Mouse (Mus musculus) c-Kit-positive CD71-negative TER-119-negative erythroid progenitor cells, embryonic 14.5 days (primary cell): ENCODE results near the gene Scn11a.

Source experiments
- DNase-seq: peaks from one replicate; pipeline ENCODE4 v3.0.0-alpha.2; 2013; ENCODE audit warnings: low read depth

Gene Scn11a

GRCm38 (mm10) chr9:119825297-119825696, at the start of gene Scn11a:
TSS of gene Scn11a (minus strand) at chr9:119825456.
- DNase-seq: no peak

- DNase-seq: no peak
Measured at GRCm38 (mm10) chr9:119854170-119854569, 28.9 kb upstream of the Scn11a start.

GRCm38 (mm10) chr9:119853071-119853846, 28.0 kb upstream of the Scn11a start:
- no peak for DNase-seq

- DNase-seq: no peak
Measured at GRCm38 (mm10) chr9:119852347-119853030, 27.2 kb upstream of the Scn11a start.

GRCm38 (mm10) chr9:119849214-119849613, 24.0 kb upstream of the Scn11a start:
- no peak for DNase-seq

GRCm38 (mm10) chr9:119848671-119849070, 23.4 kb upstream of the Scn11a start:
- DNase-seq: no peak

- DNase-seq: no peak
Measured at GRCm38 (mm10) chr9:119847187-119847586, 21.9 kb upstream of the Scn11a start.

- no peak for DNase-seq
Measured at GRCm38 (mm10) chr9:119844724-119845123, 19.5 kb upstream of the Scn11a start.

GRCm38 (mm10) chr9:119843549-119843948, 18.3 kb upstream of the Scn11a start:
- peak; percentile 12 for DNase-seq

GRCm38 (mm10) chr9:119842541-119843169, 17.4 kb upstream of the Scn11a start:
- no peak for DNase-seq

GRCm38 (mm10) chr9:119842091-119842490, 16.8 kb upstream of the Scn11a start:
- DNase-seq: no peak

- DNase-seq: no peak
Measured at GRCm38 (mm10) chr9:119841159-119841558, 15.9 kb upstream of the Scn11a start.

GRCm38 (mm10) chr9:119835581-119836125, 10.4 kb upstream of the Scn11a start:
- DNase-seq: no peak

- DNase-seq: no peak
Measured at GRCm38 (mm10) chr9:119831001-119831400, 5.7 kb upstream of the Scn11a start.

GRCm38 (mm10) chr9:119823722-119824121, 1.5 kb downstream of the Scn11a start:
- no peak for DNase-seq

- DNase-seq: no peak
Measured at GRCm38 (mm10) chr9:119813631-119814030, 11.6 kb downstream of the Scn11a start.

- no peak for DNase-seq
Measured at GRCm38 (mm10) chr9:119806491-119806890, 18.8 kb downstream of the Scn11a start.

GRCm38 (mm10) chr9:119804501-119804847, 20.8 kb downstream of the Scn11a start:
- DNase-seq: no peak

GRCm38 (mm10) chr9:119803845-119804500, 21.3 kb downstream of the Scn11a start:
- no peak for DNase-seq

GRCm38 (mm10) chr9:119803169-119803827, 22.0 kb downstream of the Scn11a start:
- DNase-seq: no peak

- DNase-seq: no peak
Measured at GRCm38 (mm10) chr9:119801460-119801859, 23.8 kb downstream of the Scn11a start.

GRCm38 (mm10) chr9:119796791-119797190, 28.5 kb downstream of the Scn11a start:
- DNase-seq: no peak
